Mouse (Mus musculus) brain, embryonic 14.5 days (tissue): ENCODE results near the gene Sipa1l1.

ENCODE experiments used
- CTCF ChIP-seq: fragments of 200-500 bp; IDR thresholded peaks from 2 replicates; pipeline ENCODE4 v1.5.1; 2012; ENCODE audit warnings: inconsistent platforms, mild to moderate bottlenecking, moderate library complexity, borderline replicate concordance; ENCODE audit not compliant: insufficient read depth, insufficient read length; ENCODE audit errors: extremely low read depth
- POLR2A ChIP-seq: fragments of 200-500 bp; IDR thresholded peaks from 2 replicates; pipeline ENCODE4 v1.6.1; 2012; ENCODE audit warnings: mild to moderate bottlenecking, inconsistent platforms, borderline replicate concordance; ENCODE audit not compliant: poor library complexity, insufficient read depth, insufficient read length, severe bottlenecking; ENCODE audit errors: extremely low read depth

DNA sequence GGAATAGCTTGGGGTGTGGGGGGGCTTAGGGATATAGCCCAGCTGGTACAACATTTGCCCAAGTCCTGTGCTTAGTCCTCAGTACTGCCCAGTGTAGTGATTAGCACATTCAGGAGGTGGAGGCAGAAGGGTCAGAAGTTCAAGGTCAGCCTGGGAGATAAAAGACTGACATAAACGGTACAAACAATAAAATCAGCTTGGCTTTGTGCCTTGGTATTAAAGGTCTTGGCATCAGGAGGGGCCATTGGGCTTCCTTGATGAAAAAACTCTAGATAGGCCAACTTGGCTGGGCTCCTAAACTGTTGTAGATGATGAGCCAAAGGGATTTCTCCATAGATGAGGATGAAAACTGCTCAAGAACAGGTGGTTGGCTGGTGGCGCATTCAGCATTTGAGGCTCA is 283.3 kb downstream of the Sipa1l1 start:
- no peak for TF ChIP-seq CTCF
- no peak for TF ChIP-seq POLR2A
